Mouse (Mus musculus): Measurements from ENCODE around the gene Olfr850.

Olfr850 gene

GRCm38 (mm10) chr9:19478148-19478547 is at the start of gene Olfr850:
Gene Olfr850, minus strand, starts transcription at chr9:19478248.
- no peak for DNase-seq (ENCODE audit: low read depth, low spot score)

DNA sequence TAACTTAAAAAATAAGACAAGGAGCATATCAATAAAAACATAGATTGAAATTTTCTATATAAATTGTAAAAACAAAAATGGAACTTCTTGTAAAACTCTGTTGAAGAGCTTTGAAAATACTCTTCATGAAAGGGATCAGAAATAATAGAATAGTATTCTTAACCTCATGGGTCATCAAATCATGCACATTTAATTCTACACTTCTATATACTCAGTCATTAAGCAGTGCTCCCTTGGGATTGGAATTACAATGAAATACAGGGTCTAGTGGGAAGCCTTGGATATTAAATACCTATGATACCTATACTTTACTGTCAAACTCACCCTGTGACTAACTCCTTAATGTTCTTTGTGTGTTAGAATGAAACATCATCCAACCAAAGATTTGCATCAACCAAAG is 14.9 kb upstream of the Olfr850 start, which contains the start of gene Olfr851:
Olfr851 (plus strand) TSS at position 301 of the 400 bp plus-strand sequence.
- no peak for DNase-seq (ENCODE audit: low read depth, low spot score)

DNA sequence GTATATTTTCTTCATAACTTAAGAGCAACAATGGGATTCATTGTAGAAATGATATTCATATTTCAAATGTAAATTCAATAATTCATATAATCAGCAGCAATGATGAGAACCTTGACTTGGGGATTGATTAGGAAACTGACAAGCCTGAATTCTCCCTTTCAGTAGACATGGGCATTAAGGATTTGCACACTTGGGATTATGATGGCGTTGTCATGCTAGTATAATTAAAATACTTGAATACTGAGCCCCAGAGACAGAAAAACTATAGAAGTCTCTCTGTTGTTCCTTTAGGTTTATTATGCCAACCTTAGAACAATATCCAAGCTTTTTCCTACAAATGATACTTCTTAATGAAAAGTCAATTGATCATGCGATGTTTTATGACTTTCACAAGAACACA is 38.1 kb downstream of the Olfr850 start, which contains the start of gene Olfr849:
Olfr849 (plus strand) TSS at position 301 of the 400 bp plus-strand sequence.
- no peak for DNase-seq (ENCODE audit: low read depth, low spot score)
